Mouse (Mus musculus) hindbrain, embryonic 10.5 days (tissue): ENCODE data around the gene Prkar2b. TPM values are rescaled to one million over a fixed set of nuclear protein-coding genes. Genes with fewer than 3 reads are reported as not detected.
"Not testable (repeated sequence)": the region's sequence is repeated elsewhere in the genome, so short reads cannot be mapped to it uniquely, and the experiment has no call there.

Source experiments
- DNase-seq: peaks from one replicate; pipeline ENCODE4 v3.0.0-alpha.2; 2017; ENCODE audit warnings: low spot score
- H3K27ac ChIP-seq: fragments of 300-500 bp; sonication (generic); 2 replicates; pipeline ENCODE4 v1.5.1; 2016; ENCODE audit warnings: mild to moderate bottlenecking, moderate library complexity
- H3K27me3 ChIP-seq: fragments of 300-500 bp; sonication (generic); 2 replicates; pipeline ENCODE4 v1.6.1; 2016; ENCODE audit warnings: mild to moderate bottlenecking; ENCODE audit not compliant: poor library complexity, insufficient read depth, severe bottlenecking
- H3K36me3 ChIP-seq: fragments of 300-500 bp; sonication (generic); 2 replicates; pipeline ENCODE4 v1.6.1; 2016; ENCODE audit warnings: mild to moderate bottlenecking, moderate library complexity
- H3K4me1 ChIP-seq: fragments of 300-500 bp; sonication (generic); replicated peaks from 2 replicates; pipeline ENCODE4 v1.6.1; 2016; ENCODE audit warnings: mild to moderate bottlenecking
- H3K4me3 ChIP-seq: fragments of 300-500 bp; sonication (generic); 2 replicates; pipeline ENCODE4 v1.5.1; 2016; ENCODE audit warnings: mild to moderate bottlenecking, moderate library complexity
- H3K9me3 ChIP-seq: fragments of 300-500 bp; sonication (generic); 2 replicates; pipeline ENCODE4 v1.6.1; 2016; ENCODE audit warnings: mild to moderate bottlenecking, moderate library complexity
- WGBS: fragments of 180-500 bp; shearing (Covaris S2); methylation state at CpG from one replicate; pipeline ENCODE4 v1.1.7; 2016; 5-methylcytosine and 5-hydroxymethylcytosine counted together
- polyA plus RNA-seq: library from polyadenylated mRNA; unstranded; fragments of >200 nt; fragmentation: Nextera tagmentation; extraction: Ambion mirVana; gene quantifications from 2 replicates; pipeline ENCODE4 v1.2.1, GENCODE M21; 2016

The Prkar2b gene
- polyA plus RNA-seq, 1 experiment from 2014 or later, result 40.4 TPM

DNA sequence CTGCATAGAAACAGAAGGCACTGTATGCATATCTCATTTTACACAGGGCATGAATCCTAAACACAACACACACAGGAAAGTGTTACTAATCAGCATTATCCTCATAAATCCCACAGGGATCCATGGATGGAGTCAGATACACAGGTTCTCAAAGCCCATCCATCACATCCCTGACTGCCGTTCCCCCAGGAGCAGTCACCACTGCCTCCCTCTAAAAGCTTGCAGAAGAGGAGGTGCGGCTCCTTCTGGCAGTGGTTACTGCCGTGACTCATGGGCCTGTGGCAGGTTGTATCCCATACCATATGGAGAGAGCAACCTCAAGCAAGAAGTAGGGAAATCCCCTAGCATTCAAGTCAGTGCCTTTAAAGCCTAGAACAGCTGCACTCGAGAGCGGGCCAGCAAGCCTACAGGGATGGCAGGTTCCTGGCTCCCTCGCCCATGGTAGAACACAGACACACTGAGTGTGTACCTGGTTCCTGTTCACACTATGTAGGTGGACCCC is 45.8 kb downstream of the Prkar2b start:
- peak; percentile 18 for DNase-seq
- WGBS, result 67% methylated on average over 6 of the region's 6 CpGs
- Histone ChIP-seq H3K4me3 (no peak overlapping the region), H3K27me3 (no peaks in the 10 kb centered on the region), H3K36me3 (no peaks in the 10 kb centered on the region), H3K27ac (no peak overlapping the region), H3K9me3 (no peaks in the 10 kb centered on the region), H3K4me1 (peaks cover 23% of the 10 kb centered on the region; the same call in 1 of the 2 replicates)

DNA sequence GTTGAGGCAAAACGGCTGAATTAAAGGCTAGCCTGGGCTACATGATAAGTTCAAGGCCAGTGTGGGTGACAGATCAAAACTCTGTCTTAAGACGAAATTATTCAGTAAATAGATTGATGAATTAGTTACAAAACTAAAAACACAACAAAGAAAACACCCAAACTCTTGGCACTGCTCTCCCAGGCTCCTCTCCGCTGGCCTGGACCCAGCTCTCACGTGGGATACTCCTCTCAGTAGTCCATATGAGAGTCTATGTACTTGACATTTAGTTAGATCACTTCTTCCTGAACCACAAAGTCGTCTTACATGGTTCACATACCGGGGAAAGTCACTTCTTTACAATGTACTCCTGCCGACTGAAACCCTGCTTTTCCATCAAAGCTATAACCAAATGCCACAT is 46.3 kb downstream of the Prkar2b start:
- Histone ChIP-seq H3K4me3 (no peak overlapping the region), H3K27me3 (no peaks in the 10 kb centered on the region)
- 78% methylated on average over 7 of the region's 7 CpGs for WGBS

DNA sequence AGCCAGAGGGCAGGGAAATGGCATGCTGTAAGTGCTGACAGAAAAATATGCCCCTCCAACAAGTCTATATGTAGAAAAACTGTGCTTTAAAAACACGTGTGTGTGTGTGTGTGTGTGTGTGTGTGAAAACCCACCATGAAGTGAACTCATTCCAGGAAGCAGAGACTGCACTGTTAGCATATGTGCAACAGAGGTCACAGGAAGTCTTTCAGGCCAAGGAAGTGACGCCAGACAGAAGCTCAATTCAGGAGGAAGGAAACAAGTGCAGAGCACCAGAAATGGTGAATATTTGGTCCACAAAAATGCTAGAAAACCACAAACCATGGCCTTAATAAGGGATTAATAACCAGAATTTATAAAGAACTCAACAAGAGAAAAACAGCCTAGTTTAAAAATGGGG is 48.9 kb downstream of the Prkar2b start:
- H3K27me3 ChIP-seq, result no peaks in the 10 kb centered on the region
- no peak for DNase-seq
- no peaks in the 10 kb centered on the region for H3K9me3 ChIP-seq
- no peak overlapping the region for H3K4me3 ChIP-seq
- H3K36me3 ChIP-seq, result no peaks in the 10 kb centered on the region
- WGBS, result 74% methylated on average over 2 of the region's 2 CpGs
- H3K4me1 ChIP-seq, result peaks cover 21% of the 10 kb centered on the region; the same call in 1 of the 2 replicates
- H3K27ac ChIP-seq, result no peak overlapping the region

More for the DNA sequence above, 46.3 kb downstream of the Prkar2b start:
- DNase-seq, result no peak
- H3K4me1 ChIP-seq, result peaks cover 23% of the 10 kb centered on the region; the same call in 1 of the 2 replicates
- no peak overlapping the region for H3K27ac ChIP-seq
- H3K36me3 ChIP-seq, result no peaks in the 10 kb centered on the region
- H3K9me3 ChIP-seq, result no peaks in the 10 kb centered on the region

DNA sequence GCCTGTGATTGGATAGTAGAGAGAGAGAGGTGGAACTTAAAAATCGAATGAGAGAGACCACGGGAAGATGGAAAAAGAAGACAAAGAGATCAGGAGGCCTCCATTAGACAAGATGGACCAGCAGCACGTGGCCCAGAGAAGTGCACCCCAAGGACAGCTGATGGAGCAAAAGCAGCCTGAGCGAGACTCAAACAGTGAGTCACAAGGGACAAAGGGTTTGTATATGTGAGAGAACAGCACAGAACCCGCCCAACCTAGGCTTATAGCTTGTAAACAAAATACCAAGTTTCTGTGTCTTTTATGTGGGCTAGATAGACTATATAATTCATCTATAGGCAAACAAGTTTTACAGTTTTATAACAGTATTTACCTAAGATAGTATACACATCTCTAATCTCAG is 50.0 kb downstream of the Prkar2b start:
- Histone ChIP-seq H3K27ac (no peak overlapping the region), H3K9me3 (no peaks in the 10 kb centered on the region), H3K4me1 (peaks cover 17% of the 10 kb centered on the region; the same call in 1 of the 2 replicates), H3K4me3 (no peak overlapping the region), H3K36me3 (no peaks in the 10 kb centered on the region), H3K27me3 (no peaks in the 10 kb centered on the region)
- 85% methylated on average over 5 of the region's 5 CpGs for WGBS
- DNase-seq, result no peak

DNA sequence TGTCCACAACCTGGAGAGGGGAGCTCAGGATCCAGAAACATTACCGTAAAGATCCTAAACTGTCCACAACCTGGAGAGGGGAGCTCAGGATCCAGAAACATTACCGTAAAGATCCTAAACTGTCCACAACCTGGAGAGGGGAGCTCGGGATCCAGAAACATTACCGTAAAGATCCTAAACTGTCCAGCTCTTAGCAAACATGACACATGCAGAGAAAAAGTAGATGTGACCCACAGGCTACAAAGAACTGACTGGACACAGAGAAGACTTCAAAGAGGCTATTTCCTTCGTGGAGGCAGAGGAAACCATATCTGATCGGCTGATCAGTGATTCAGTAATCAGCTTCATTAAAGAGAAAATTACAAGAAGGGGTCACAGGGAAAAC is 51.1 kb downstream of the Prkar2b start:
- DNase-seq, H3K27me3 ChIP-seq, H3K36me3 ChIP-seq, H3K4me3 ChIP-seq, H3K9me3 ChIP-seq, H3K27ac ChIP-seq: not testable (repeated sequence)
- H3K4me1 ChIP-seq, result 0 out of 2 replicates have a peak, but pooled peaks cover 11% of the 10 kb centered on the region
- WGBS, result 52% methylated on average over 5 of the region's 6 CpGs

DNA sequence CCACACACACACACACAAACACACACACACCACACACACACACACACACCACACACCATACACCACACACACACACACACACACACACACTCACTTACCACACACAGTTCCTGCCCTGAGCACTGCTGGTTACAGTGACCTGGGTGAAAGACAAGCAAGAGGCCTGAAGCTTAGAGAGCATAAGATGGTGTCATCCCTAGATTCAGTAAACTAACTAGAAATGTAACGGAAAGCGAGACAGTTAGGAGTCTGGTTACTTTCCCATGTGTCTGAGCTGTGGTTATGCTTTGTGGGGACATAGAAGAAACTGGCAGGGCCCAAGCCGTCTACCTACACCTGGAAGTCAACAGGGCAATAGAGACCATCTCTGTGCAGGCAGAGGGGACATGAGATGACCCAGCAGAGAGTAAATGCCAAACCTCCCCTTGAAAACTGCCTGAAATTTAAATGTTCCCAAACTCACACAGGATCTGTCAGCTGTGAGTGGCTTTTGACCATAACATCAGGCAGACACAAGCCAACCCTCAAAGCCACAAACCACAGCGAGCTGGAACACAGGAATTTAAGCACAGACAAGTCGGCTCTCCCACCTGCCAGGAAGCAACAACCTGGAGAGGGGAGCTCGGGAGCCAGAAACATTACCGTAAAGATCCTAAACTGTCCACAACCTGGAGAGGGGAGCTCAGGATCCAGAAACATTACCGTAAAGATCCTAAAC is 51.7 kb downstream of the Prkar2b start:
- WGBS, result 17% methylated on average over 8 of the region's 8 CpGs
- Histone ChIP-seq H3K36me3 (peaks cover 6% of the 10 kb centered on the region; the same call in 1 of the 2 replicates), H3K27ac (no peak overlapping the region), H3K27me3 (no peaks in the 10 kb centered on the region), H3K4me1 (0 out of 2 replicates have a peak, but pooled peaks cover 11% of the 10 kb centered on the region), H3K4me3 (no peak overlapping the region), H3K9me3 (peaks cover 7% of the 10 kb centered on the region)
- DNase-seq, result no peak

DNA sequence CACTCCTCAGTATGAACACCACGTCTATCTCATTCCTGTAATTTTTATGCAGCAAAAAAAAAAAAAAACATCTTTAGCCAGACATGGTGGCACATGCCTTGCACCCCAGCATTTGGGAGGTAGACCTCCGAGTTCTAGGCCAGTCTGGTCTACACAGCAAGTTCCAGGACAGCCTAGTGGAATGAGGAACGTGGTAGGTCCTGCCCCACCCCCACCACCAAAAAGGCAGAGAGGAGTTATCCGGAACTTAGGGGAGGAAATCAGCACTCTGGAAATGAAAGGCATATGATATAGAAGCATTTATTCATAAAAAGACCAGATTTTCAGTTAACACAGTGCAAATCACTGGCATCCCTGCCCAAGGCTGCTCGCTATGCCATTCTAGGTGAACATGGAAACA is 52.4 kb downstream of the Prkar2b start:
- Histone ChIP-seq H3K9me3 (peaks cover 8% of the 10 kb centered on the region), H3K27ac (no peak overlapping the region), H3K27me3 (no peaks in the 10 kb centered on the region), H3K36me3 (peaks cover 8% of the 10 kb centered on the region; the same call in 1 of the 2 replicates), H3K4me1 (0 out of 2 replicates have a peak, but pooled peaks cover 11% of the 10 kb centered on the region), H3K4me3 (no peak overlapping the region)
- DNase-seq, result no peak
- 85% methylated on average over 5 of the region's 5 CpGs for WGBS

DNA sequence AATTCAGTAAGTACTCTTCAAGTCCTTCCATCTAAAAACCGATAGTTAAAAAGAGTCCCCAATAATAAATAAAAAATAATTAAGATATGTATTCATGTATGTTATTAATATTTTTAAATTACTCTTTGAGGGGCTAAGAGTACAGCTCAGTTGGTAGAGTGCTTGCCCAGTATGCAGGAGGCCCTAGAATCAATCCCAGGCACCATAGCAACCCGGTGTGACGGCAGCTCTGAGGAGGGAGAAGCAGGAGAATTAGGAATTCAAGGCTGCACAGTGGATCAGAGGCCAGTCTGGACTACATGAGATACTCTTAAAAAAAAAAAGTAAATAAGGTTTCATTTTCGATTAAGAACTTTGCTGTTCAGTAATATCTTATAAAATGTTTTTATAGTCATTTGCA is 53.5 kb downstream of the Prkar2b start:
- peaks cover 8% of the 10 kb centered on the region for H3K9me3 ChIP-seq
- H3K36me3 ChIP-seq, result peaks cover 8% of the 10 kb centered on the region; the same call in 1 of the 2 replicates
- 83% methylated on average over 4 of the region's 4 CpGs for WGBS
- H3K4me3 ChIP-seq, result no peak overlapping the region
- H3K27ac ChIP-seq, result no peak overlapping the region
- H3K4me1 ChIP-seq, result 0 out of 2 replicates have a peak, but pooled peaks cover 7% of the 10 kb centered on the region
- no peaks in the 10 kb centered on the region for H3K27me3 ChIP-seq
- no peak for DNase-seq

DNA sequence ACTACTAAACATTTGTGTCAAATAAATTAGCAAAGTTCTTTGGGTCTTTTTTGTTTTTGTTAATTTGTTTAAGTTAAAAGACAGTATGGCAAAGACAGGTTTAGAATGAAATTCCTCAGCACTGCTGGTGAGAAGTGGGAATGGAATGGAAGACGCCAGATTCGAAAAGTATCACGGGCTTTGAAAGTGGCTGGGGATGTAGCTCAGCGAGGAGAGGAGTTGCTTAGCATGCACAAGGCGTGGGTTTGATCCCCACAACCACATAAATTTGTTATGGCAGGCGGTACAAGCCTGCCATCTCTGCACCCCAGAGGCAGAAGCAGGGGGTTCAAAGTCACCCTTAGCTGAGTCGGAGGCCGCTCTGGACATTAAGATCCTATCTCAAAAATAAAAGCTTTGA is 54.1 kb downstream of the Prkar2b start:
- H3K9me3 ChIP-seq, result peaks cover 8% of the 10 kb centered on the region
- no peak for DNase-seq
- H3K36me3 ChIP-seq, result peaks cover 8% of the 10 kb centered on the region; the same call in 1 of the 2 replicates
- H3K4me1 ChIP-seq, result 0 out of 2 replicates have a peak, but pooled peaks cover 6% of the 10 kb centered on the region
- no peaks in the 10 kb centered on the region for H3K27me3 ChIP-seq
- H3K27ac ChIP-seq, result no peak overlapping the region
- 90% methylated on average over 8 of the region's 8 CpGs for WGBS
- no peak overlapping the region for H3K4me3 ChIP-seq

DNA sequence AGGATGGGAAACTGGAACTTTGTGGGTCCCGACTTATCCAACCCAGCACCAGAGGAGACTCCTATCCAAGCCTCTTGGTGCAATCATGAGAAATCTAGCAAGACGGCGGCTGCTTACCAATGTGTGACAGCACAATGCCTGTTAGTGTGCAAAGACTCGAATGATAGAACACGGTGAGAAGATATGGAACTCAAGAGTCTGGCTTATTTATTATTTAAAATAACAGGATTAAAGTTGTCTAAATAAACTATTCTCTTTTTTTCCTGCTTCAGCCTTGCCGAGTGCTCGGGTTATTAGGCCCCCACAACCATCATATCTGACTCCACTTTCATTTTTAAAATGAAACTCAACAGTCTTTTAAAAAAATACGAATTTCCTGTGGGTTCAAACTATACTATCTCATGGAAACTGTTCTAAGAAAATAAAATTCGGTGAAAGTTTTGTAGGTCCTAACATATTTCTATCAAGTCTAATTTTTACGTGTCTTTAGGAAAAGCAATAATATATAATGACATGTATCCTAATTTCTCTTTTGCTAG is 54.6 kb downstream of the Prkar2b start:
- peaks cover 8% of the 10 kb centered on the region for H3K9me3 ChIP-seq
- H3K36me3 ChIP-seq, result peaks cover 8% of the 10 kb centered on the region; the same call in 1 of the 2 replicates
- H3K4me3 ChIP-seq, result no peak overlapping the region
- no peak for DNase-seq
- 0 out of 2 replicates have a peak, but pooled peaks cover 6% of the 10 kb centered on the region for H3K4me1 ChIP-seq
- H3K27ac ChIP-seq, result no peak overlapping the region
- no peaks in the 10 kb centered on the region for H3K27me3 ChIP-seq
- 91% methylated on average over 10 of the region's 10 CpGs for WGBS

DNA sequence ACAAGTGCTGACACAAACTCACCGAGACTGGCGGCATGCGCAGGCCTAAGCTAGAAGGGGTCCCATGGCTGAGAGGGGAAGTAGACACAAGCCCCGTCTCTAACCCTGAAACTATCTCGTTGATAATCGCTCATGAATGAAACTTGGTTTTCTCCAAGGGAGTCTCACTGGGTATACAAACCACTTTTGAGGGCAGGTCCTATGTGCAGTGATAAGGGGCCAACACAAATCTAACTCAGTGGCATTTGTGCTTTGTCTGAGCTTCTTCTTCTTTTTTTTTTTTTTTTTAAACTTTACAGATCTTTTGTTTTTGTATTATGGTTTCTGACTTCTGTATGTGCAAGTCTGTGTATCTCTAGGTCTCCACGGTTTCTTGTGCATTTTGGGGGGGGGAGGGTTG is 60.6 kb downstream of the Prkar2b start:
- H3K4me1 ChIP-seq, result 0 out of 2 replicates have a peak, but pooled peaks cover 5% of the 10 kb centered on the region
- H3K36me3 ChIP-seq, result peaks cover 8% of the 10 kb centered on the region; the same call in 1 of the 2 replicates
- WGBS, result 91% methylated on average over 7 of the region's 7 CpGs
- H3K4me3 ChIP-seq, result no peak overlapping the region
- H3K9me3 ChIP-seq, result peaks cover 8% of the 10 kb centered on the region
- no peak overlapping the region for H3K27ac ChIP-seq
- no peaks in the 10 kb centered on the region for H3K27me3 ChIP-seq
- DNase-seq, result no peak

DNA sequence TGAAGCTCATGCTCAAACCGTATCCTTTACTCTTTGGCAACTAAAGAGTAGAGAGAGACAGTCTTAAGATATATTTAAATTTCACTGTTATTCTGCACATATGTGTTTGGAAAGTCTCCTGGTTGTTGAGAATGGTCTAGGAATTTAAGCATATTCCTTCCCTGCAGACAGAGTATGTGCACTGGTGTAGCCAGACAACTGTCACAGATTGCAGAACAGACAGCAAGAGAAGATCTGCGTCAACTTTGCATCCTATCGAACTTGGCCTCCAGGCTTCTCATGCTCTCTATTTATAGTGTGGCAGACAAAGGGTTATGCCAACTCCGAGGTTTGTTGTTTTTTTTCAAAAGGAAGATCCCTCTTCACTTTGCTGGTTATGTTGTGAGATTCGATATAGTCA is 62.4 kb downstream of the Prkar2b start:
- Histone ChIP-seq H3K36me3 (no peaks in the 10 kb centered on the region), H3K27ac (no peak overlapping the region), H3K4me3 (no peak overlapping the region), H3K27me3 (no peaks in the 10 kb centered on the region), H3K9me3 (no peaks in the 10 kb centered on the region), H3K4me1 (0 out of 2 replicates have a peak, but pooled peaks cover 5% of the 10 kb centered on the region)
- 85% methylated on average over 5 of the region's 5 CpGs for whole genome bisulfite sequencing
- no peak for DNase-seq

DNA sequence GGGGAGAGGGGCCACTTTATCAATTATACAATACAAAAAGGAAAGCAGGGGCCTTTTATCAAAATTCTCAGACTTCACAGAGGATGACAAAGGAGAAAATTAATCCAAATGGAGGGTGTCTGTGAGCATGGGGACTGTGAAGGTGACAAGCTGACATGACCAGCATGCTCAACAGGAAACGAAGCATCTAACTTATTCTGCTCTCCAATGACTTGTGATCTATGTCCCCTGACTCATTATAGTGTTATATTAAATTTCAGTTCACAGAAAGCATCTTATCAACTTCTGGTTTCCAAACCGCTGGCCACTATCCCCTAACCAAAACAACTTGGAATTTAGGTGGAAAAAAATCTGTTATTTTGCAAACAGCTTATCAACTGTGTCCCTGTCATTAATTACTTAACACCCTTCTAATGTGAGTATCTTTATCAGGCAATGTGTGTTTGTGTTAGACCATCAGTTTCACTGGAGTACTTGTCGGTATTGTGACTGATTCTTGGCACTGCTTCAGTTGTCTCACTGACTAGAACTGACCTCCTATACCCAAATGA is 63.7 kb downstream of the Prkar2b start:
- WGBS, result 78% methylated on average over 3 of the region's 3 CpGs
- no peaks in the 10 kb centered on the region for H3K36me3 ChIP-seq
- no peaks in the 10 kb centered on the region for H3K27me3 ChIP-seq
- H3K9me3 ChIP-seq, result no peaks in the 10 kb centered on the region
- H3K4me1 ChIP-seq, result 0 out of 2 replicates have a peak, but pooled peaks cover 5% of the 10 kb centered on the region
- no peak for DNase-seq
- H3K4me3 ChIP-seq, result no peak overlapping the region
- no peak overlapping the region for H3K27ac ChIP-seq
